Mouse (Mus musculus) lung, postnatal 0 days (tissue): ENCODE data around the gene Lrriq1.

Experiments used
- CTCF ChIP-seq: IDR thresholded peaks from 2 replicates; pipeline ENCODE4 v1.5.1; 2016; ENCODE audit warnings: antibody characterized with exemption, mild to moderate bottlenecking
- EP300 ChIP-seq: IDR thresholded peaks from 2 replicates; pipeline ENCODE4 v1.6.1; 2016; ENCODE audit warnings: antibody characterized with exemption, mild to moderate bottlenecking, control low read depth

DNA sequence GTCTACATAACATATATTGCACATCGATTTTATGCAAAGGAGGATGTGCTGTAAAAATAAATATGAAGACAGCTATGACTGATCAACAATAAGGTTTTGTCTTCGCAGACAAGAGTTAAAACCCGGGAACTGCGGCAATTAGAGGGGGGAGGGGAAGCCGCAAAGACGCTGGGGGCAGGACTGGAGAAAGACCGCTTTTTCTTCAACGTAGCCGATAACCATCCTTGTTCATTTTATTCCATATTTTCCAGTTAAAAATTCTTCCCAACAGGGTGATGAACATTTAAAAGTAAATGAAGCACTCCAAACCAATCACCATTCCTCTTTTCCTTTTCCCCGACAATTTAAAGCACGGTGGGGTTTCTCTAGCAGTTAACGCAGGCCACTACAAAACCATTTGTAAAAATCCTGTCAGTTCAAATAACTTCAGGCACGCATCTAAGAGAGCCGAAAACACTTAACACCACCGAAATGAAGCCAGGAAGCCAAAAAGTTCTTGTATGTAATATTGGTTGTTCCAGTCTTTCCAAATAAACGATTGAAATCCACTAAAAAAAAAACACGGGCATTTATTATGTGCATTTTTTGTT is 209.4 kb downstream of the Lrriq1 start:
- TF ChIP-seq CTCF (no peak), EP300 (no peak)
